Mouse (Mus musculus) forebrain, postnatal 0 days (tissue): ENCODE data around the gene Bicral. TPM values are rescaled to one million over a fixed set of nuclear protein-coding genes. Genes with fewer than 3 reads are reported as not detected.

Experiments
- ATAC-seq: fragments of 200-750 bp; cut with Nextera tagmentation; 2 replicates; pipeline ENCODE4 v1.8.0; 2017; ENCODE audit warnings: mild to moderate bottlenecking, moderate library complexity
- DNase-seq: peaks from one replicate; pipeline ENCODE4 v3.0.0-alpha.2; 2015
- H3K27ac ChIP-seq: fragments of 300-500 bp; sonication (generic); 2 replicates; pipeline ENCODE4 v1.5.1; 2014; ENCODE audit warnings: low read depth, mild to moderate bottlenecking, antibody characterized with exemption, low read length, moderate library complexity, mixed read lengths
- H3K27me3 ChIP-seq: fragments of 300-500 bp; sonication (generic); 2 replicates; pipeline ENCODE4 v1.6.1; 2014; ENCODE audit warnings: mild to moderate bottlenecking, low read length, mixed read lengths; ENCODE audit not compliant: insufficient read depth
- H3K36me3 ChIP-seq: fragments of 300-500 bp; sonication (generic); 2 replicates; pipeline ENCODE4 v1.6.1; 2014; ENCODE audit warnings: mild to moderate bottlenecking, moderate library complexity; ENCODE audit not compliant: insufficient read depth
- H3K4me1 ChIP-seq: fragments of 300-500 bp; sonication (generic); 2 replicates; pipeline ENCODE4 v1.6.1; 2014; ENCODE audit warnings: antibody characterized with exemption; ENCODE audit not compliant: insufficient read depth
- H3K4me2 ChIP-seq: fragments of 300-500 bp; sonication (generic); 2 replicates; pipeline ENCODE4 v1.6.1; 2014; ENCODE audit warnings: low read depth, mild to moderate bottlenecking, moderate library complexity
- H3K4me3 ChIP-seq: fragments of 300-500 bp; sonication (generic); 2 replicates; pipeline ENCODE4 v1.5.1; 2014; ENCODE audit warnings: low read depth, low read length, mixed read lengths
- H3K9ac ChIP-seq: fragments of 300-500 bp; sonication (generic); 2 replicates; pipeline ENCODE4 v1.6.1; 2014; ENCODE audit warnings: mild to moderate bottlenecking
- H3K9me3 ChIP-seq: fragments of 300-500 bp; sonication (generic); 2 replicates; pipeline ENCODE4 v1.6.1; 2016; ENCODE audit warnings: low read length
- CTCF ChIP-seq: sonication (generic); IDR thresholded peaks from 2 replicates; pipeline ENCODE4 v1.5.1; 2016; ENCODE audit warnings: antibody characterized with exemption, control low read depth, low read depth
- WGBS: fragments of 180-500 bp; shearing (Covaris S2); extraction: QIAGEN DNeasy Blood & Tissue Kit; methylation state at CpG from one replicate; pipeline ENCODE4 v1.1.7; 2014; 5-methylcytosine and 5-hydroxymethylcytosine counted together
- polyA plus RNA-seq: library from polyadenylated mRNA; unstranded; fragments of >200 nt; fragmentation: Nextera tagmentation; extraction: Ambion mirVana; gene quantifications from 2 replicates; pipeline ENCODE4 v1.2.1, GENCODE M21; 2015
- total RNA-seq: library from RNA; depleted of rRNA; stranded (reverse); fragments of >200 nt; gene quantifications from 2 replicates; pipeline ENCODE4 v1.2.3, GENCODE M21; 2014

Gene Bicral
- total and polyA plus RNA-seq, 2 experiments from 2014 or later, result 6.7 to 36.7 TPM

GRCm38 (mm10) chr17:46890116-46890815 lies 32.0 kb upstream of the Bicral start, which contains the start of gene Tbcc:
TSS of gene Tbcc (plus strand) at chr17:46890684.
- no peaks in the 10 kb centered on the region for H3K27me3 ChIP-seq
- no peaks in the 10 kb centered on the region for H3K9me3 ChIP-seq
- H3K4me3 ChIP-seq, result peak within 1 kb of the TSS; percentile 88
- ATAC-seq (peak; percentile 95), DNase-seq (peak; percentile 99)
- WGBS, result under 1% methylated on average over 40 of the region's 40 CpGs
- peak within 1 kb of the TSS; percentile 88 for H3K9ac ChIP-seq
- no peak for TF ChIP-seq CTCF
- peaks cover 14% of the 10 kb centered on the region for H3K4me1 ChIP-seq
- H3K27ac ChIP-seq, result peak within 1 kb of the TSS; percentile 94
- H3K4me2 ChIP-seq, result peak within 1 kb of the TSS; percentile 93
- H3K36me3 ChIP-seq, result no peaks in the 10 kb centered on the region

- H3K4me2 ChIP-seq, result peak overlapping the region; percentile 66
- H3K27me3 ChIP-seq, result no peaks in the 10 kb centered on the region
- TF ChIP-seq CTCF, result no peak
- DNase-seq (peak; percentile 73), ATAC-seq (peak; percentile 34)
- peak overlapping the region; percentile 74 for H3K9ac ChIP-seq
- H3K36me3 ChIP-seq, result no peaks in the 10 kb centered on the region
- 2% methylated on average over 44 of the region's 44 CpGs for WGBS
- H3K4me3 ChIP-seq, result peak overlapping the region; percentile 88
- peaks cover 14% of the 10 kb centered on the region for H3K4me1 ChIP-seq
- H3K9me3 ChIP-seq, result no peaks in the 10 kb centered on the region
- peak overlapping the region; percentile 94 for H3K27ac ChIP-seq
Measured at GRCm38 (mm10) chr17:46889450-46890084, 31.3 kb upstream of the Bicral start.

GRCm38 (mm10) chr17:46888511-46889212 lies 30.4 kb upstream of the Bicral start:
- DNase-seq (peak; percentile 68), ATAC-seq (no peak)
- TF ChIP-seq CTCF, result peak; percentile 68
- 0 out of 2 replicates have a peak, but pooled peaks cover 1% of the 10 kb centered on the region for H3K36me3 ChIP-seq
- no peaks in the 10 kb centered on the region for H3K9me3 ChIP-seq
- H3K27me3 ChIP-seq, result no peaks in the 10 kb centered on the region
- H3K4me1 ChIP-seq, result peaks cover 14% of the 10 kb centered on the region
- peak overlapping the region; percentile 88 for H3K4me3 ChIP-seq
- H3K9ac ChIP-seq, result peak overlapping the region; percentile 74
- WGBS, result 31% methylated on average over 16 of the region's 16 CpGs
- H3K4me2 ChIP-seq, result peak overlapping the region; percentile 66
- H3K27ac ChIP-seq, result peak overlapping the region; percentile 94

GRCm38 (mm10) chr17:46885910-46886643 lies 27.8 kb upstream of the Bicral start:
- DNase-seq (no peak), ATAC-seq (no peak)
- Histone ChIP-seq H3K9me3 (no peaks in the 10 kb centered on the region), H3K27ac (no peak overlapping the region), H3K9ac (no peak overlapping the region), H3K4me3 (no peak overlapping the region), H3K27me3 (no peaks in the 10 kb centered on the region), H3K4me2 (no peak overlapping the region), H3K4me1 (no peaks in the 10 kb centered on the region), H3K36me3 (0 out of 2 replicates have a peak, but pooled peaks cover 8% of the 10 kb centered on the region)
- TF ChIP-seq CTCF, result no peak
- 65% methylated on average over 17 of the region's 17 CpGs for WGBS

- Histone ChIP-seq H3K27me3 (no peaks in the 10 kb centered on the region), H3K36me3 (0 out of 2 replicates have a peak, but pooled peaks cover 8% of the 10 kb centered on the region), H3K4me2 (no peak overlapping the region), H3K4me1 (no peaks in the 10 kb centered on the region), H3K9me3 (no peaks in the 10 kb centered on the region), H3K4me3 (no peak overlapping the region), H3K27ac (no peak overlapping the region), H3K9ac (no peak overlapping the region)
- TF ChIP-seq CTCF, result no peak
- ATAC-seq, result no peak
- DNase-seq, result no peak
- 80% methylated on average over 11 of the region's 11 CpGs for WGBS
Measured at GRCm38 (mm10) chr17:46885218-46885909, 27.1 kb upstream of the Bicral start.

- Histone ChIP-seq H3K27ac (no peak overlapping the region), H3K27me3 (no peaks in the 10 kb centered on the region), H3K36me3 (0 out of 2 replicates have a peak, but pooled peaks cover 8% of the 10 kb centered on the region), H3K9me3 (no peaks in the 10 kb centered on the region), H3K4me2 (no peak overlapping the region), H3K4me3 (no peak overlapping the region), H3K9ac (no peak overlapping the region), H3K4me1 (no peaks in the 10 kb centered on the region)
- TF ChIP-seq CTCF, result no peak
- ATAC-seq, result no peak
- no peak for DNase-seq
- WGBS, result 91% methylated on average over 6 of the region's 6 CpGs
Measured at GRCm38 (mm10) chr17:46884766-46885165, 26.5 kb upstream of the Bicral start.
